Mouse (Mus musculus): ENCODE measurements around the gene Cdh26.

GRCm38 (mm10) chr2:178430231-178430630 is at the start of gene Cdh26:
- TF ChIP-seq CTCF (conservative IDR thresholded peaks at IDR 0.05; ENCODE audit: insufficient read depth, insufficient read length, low read depth, low read length), result no peak
- TF ChIP-seq POLR2A (IDR thresholded peaks at IDR 0.05; ENCODE audit: low read depth, low read length), result no peak

All from kidney, adult 2 months (tissue).